Mouse (Mus musculus): ENCODE data around the gene Rnf126. TPM values are rescaled to one million over a fixed set of nuclear protein-coding genes. Genes with fewer than 3 reads are reported as not detected.

The Rnf126 gene
- polyA plus RNA-seq (2015; fragmentation: Nextera tagmentation; extraction: Ambion mirVana), result 88.5 and 102 TPM in 2 replicates

GRCm38 (mm10) chr10:79766508-79767325 is at the start of gene Rnf126:
Rnf126 (minus strand) TSS chr10:79766952.
- H3K9me3 ChIP-seq (replicated peaks), result no peaks in the 10 kb centered on the region

GRCm38 (mm10) chr10:79815671-79816494 is 49.1 kb upstream of the Rnf126 start:
- H3K4me3 ChIP-seq (replicated peaks), result no peak overlapping the region; the same call in 1 of the 2 replicates
- 74% methylated on average over 12 of the region's 12 CpGs for WGBS
- H3K4me2 ChIP-seq, result peak overlapping the region; percentile 40
- peaks cover 59% of the 10 kb centered on the region for H3K36me3 ChIP-seq
- peaks cover 47% of the 10 kb centered on the region for H3K4me1 ChIP-seq
- ATAC-seq (replicated peaks; ENCODE audit: low FRiP score), result peak; percentile 41
- peak overlapping the region; percentile 93 for H3K27ac ChIP-seq
- H3K27me3 ChIP-seq, result no peaks in the 10 kb centered on the region
- no peaks in the 10 kb centered on the region for H3K9me3 ChIP-seq (replicated peaks)
- no peak overlapping the region for H3K9ac ChIP-seq

More at GRCm38 (mm10) chr10:79766508-79767325, at the start of gene Rnf126:
- Histone ChIP-seq H3K36me3 (peaks cover 11% of the 10 kb centered on the region), H3K27ac (peak within 1 kb of the TSS; percentile 97), H3K4me3 (replicated peaks) (peak within 1 kb of the TSS; percentile 98), H3K9ac (peak within 1 kb of the TSS; percentile 96), H3K27me3 (no peaks in the 10 kb centered on the region), H3K4me1 (peaks cover 47% of the 10 kb centered on the region), H3K4me2 (peak within 1 kb of the TSS; percentile 91)
- WGBS, result 1% methylated on average over 101 of the region's 101 CpGs
- peak; percentile 92 for ATAC-seq (replicated peaks; ENCODE audit: low FRiP score)

- peaks cover 63% of the 10 kb centered on the region for H3K36me3 ChIP-seq
- peak overlapping the region; percentile 40 for H3K4me2 ChIP-seq
- no peaks in the 10 kb centered on the region for H3K9me3 ChIP-seq (replicated peaks)
- no peaks in the 10 kb centered on the region for H3K27me3 ChIP-seq
- WGBS, result 65% methylated on average over 5 of the region's 5 CpGs
- peak overlapping the region; percentile 93 for H3K27ac ChIP-seq
- ATAC-seq (replicated peaks; ENCODE audit: low FRiP score), result peak; percentile 73
- H3K4me1 ChIP-seq, result peaks cover 34% of the 10 kb centered on the region
- H3K4me3 ChIP-seq (replicated peaks), result no peak overlapping the region
- H3K9ac ChIP-seq, result no peak overlapping the region
Observed at GRCm38 (mm10) chr10:79814271-79814842, 47.6 kb upstream of the Rnf126 start.

DNA sequence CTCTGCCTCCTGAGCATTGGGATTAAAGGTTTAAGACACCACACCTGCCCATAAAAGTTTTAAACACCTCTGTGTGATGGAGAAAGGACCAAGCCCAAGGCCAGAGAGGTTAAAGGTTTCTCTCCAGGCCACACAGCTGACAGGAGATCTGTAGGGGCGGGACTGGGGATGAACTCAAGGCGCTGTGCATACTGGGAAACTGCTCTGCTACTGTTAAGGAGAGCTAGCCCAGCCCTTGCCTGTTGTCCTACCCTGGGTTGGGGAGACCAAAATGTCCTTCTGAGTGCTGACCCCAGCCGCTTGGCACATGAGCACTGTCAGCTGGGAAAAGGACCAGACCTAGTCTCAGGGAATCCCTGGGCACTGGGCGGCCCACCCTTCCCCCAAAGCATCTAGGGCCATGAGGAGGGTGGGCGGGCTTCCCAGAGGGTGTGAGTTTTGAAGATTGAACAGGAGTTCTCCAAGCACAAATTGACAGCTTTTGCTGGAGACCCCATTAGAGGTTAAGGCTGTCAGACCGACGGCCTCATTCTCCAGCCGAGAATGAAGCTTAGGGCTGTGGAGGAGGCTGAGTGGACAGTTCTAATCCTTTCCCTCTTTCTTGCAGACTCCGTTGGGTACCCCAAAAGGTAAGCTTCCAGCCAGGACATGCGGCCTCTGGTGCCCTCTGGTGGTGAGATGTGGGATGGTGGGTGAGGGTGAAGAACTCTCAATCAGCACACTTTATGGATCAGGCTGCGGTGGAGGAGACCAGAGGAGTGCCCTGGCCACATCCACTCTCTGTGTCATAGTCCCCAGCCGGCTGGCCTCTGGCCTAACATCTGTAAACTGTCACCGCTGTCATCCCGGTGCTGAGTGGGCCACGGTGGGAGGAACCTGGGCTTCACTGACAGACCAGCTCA is 45.2 kb upstream of the Rnf126 start:
- H3K9ac ChIP-seq, result no peak overlapping the region
- H3K27ac ChIP-seq, result no peak overlapping the region; the same call in 1 of the 2 replicates
- H3K36me3 ChIP-seq, result peaks cover 76% of the 10 kb centered on the region
- H3K27me3 ChIP-seq, result no peaks in the 10 kb centered on the region
- no peak overlapping the region for H3K4me3 ChIP-seq (replicated peaks)
- no peaks in the 10 kb centered on the region for H3K9me3 ChIP-seq (replicated peaks)
- H3K4me2 ChIP-seq, result no peak overlapping the region
- peaks cover 42% of the 10 kb centered on the region for H3K4me1 ChIP-seq
- 26% methylated on average over 15 of the region's 15 CpGs for WGBS
- peak; percentile 13 for ATAC-seq (replicated peaks; ENCODE audit: low FRiP score)

DNA sequence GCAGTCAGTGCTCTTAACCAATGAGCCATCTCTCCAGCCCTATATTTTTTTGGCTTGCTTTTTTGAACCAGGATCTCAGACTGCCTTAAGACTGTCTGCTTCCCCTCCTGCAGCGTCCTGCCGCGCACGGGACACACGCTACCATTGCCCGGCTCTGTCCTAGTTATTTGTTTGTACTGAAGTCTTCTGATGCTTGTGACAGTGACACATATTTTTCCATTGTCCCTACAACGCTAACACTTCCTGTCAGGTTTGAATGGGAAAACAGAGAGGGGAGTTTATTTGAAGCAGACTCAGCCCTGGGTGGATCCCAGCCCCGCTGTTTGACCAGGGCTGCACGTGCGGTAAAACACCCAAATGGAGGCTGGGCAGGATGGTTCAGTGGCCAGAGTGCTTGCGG is 42.0 kb upstream of the Rnf126 start:
- Histone ChIP-seq H3K4me3 (replicated peaks) (no peak overlapping the region), H3K9me3 (replicated peaks) (no peaks in the 10 kb centered on the region), H3K9ac (no peak overlapping the region), H3K36me3 (peaks cover 58% of the 10 kb centered on the region), H3K4me1 (peaks cover 53% of the 10 kb centered on the region), H3K27me3 (no peaks in the 10 kb centered on the region), H3K27ac (peak overlapping the region; percentile 80), H3K4me2 (no peak overlapping the region)
- no peak for ATAC-seq (replicated peaks; ENCODE audit: low FRiP score)
- WGBS, result 85% methylated on average over 11 of the region's 11 CpGs

DNA sequence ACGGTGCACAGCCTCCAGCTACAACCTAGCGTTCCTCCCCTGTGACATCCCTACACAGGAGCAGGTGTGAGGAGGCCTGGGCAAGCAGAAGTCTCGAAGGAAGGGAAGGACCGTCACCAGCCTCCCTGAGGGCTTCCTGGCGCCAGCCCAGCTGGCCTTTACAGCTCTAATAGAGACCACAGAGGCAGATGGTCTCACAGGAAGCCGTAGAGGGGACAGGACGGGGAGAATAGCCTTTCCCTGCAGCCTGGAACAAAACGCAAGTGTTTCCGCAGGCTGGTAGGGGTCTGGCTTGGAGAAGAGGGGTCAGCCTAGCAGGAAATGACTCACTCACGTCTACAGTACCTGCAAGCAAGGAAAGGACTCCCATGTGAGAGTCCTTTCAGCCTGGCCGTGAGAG is 41.1 kb upstream of the Rnf126 start:
- Histone ChIP-seq H3K4me1 (peaks cover 62% of the 10 kb centered on the region), H3K27me3 (no peaks in the 10 kb centered on the region), H3K27ac (peak overlapping the region; percentile 80), H3K4me3 (replicated peaks) (no peak overlapping the region), H3K36me3 (peaks cover 55% of the 10 kb centered on the region), H3K9me3 (replicated peaks) (no peaks in the 10 kb centered on the region), H3K4me2 (no peak overlapping the region), H3K9ac (no peak overlapping the region)
- WGBS, result 47% methylated on average over 11 of the region's 11 CpGs
- no peak for ATAC-seq (replicated peaks; ENCODE audit: low FRiP score)

DNA sequence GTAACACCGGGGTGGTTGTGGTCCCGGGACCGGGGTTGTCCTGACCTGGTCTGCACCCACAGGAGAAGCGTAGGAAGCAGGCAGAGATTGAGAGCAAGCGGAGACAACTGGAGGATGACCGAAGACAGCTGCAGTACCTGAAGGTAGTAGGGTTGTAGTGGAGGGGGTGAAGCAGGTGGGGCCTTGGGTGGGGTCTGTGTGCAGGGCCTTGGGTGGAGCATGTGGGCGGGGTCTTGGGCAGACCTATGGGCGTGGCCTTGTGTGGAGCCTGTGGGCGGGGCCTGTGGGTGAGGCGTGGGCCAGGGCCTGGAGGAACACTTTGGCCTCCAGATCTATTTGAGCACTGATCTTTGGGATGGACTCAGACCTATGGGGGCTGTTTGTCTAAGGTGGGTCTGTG is 40.2 kb upstream of the Rnf126 start:
- H3K4me3 ChIP-seq (replicated peaks), result no peak overlapping the region
- peak overlapping the region; percentile 80 for H3K27ac ChIP-seq
- no peaks in the 10 kb centered on the region for H3K27me3 ChIP-seq
- H3K36me3 ChIP-seq, result peaks cover 49% of the 10 kb centered on the region
- 74% methylated on average over 10 of the region's 10 CpGs for WGBS
- H3K9ac ChIP-seq, result no peak overlapping the region
- H3K9me3 ChIP-seq (replicated peaks), result no peaks in the 10 kb centered on the region
- ATAC-seq (replicated peaks; ENCODE audit: low FRiP score), result no peak
- peaks cover 64% of the 10 kb centered on the region for H3K4me1 ChIP-seq
- H3K4me2 ChIP-seq, result no peak overlapping the region

DNA sequence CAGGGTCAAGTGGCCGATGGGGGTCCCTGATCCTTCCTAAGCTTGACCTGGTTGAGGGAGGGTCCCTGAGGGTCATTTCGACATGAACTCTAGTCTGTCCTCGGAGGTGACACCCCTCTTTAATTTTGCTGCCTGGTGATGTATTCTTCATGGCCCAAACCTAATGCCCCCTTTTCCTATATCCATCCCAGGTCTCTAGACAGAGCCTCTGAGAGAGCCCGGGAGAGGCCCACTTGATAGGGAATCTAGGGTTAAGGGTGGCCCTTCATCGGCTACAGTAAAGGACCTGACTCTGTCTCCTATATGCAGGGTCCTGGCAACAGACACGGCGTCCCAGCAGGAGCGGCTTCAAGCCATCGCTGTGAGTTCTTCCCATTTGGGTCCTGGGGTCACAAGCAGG is 39.6 kb upstream of the Rnf126 start:
- H3K36me3 ChIP-seq, result peaks cover 43% of the 10 kb centered on the region
- H3K4me3 ChIP-seq (replicated peaks), result no peak overlapping the region
- no peak overlapping the region for H3K9ac ChIP-seq
- no peak overlapping the region for H3K4me2 ChIP-seq
- H3K27me3 ChIP-seq, result no peaks in the 10 kb centered on the region
- ATAC-seq (replicated peaks; ENCODE audit: low FRiP score), result no peak
- H3K4me1 ChIP-seq, result peaks cover 68% of the 10 kb centered on the region
- H3K27ac ChIP-seq, result peak overlapping the region; percentile 89; the same call in 1 of the 2 replicates
- H3K9me3 ChIP-seq (replicated peaks), result no peaks in the 10 kb centered on the region
- WGBS, result 72% methylated on average over 9 of the region's 9 CpGs

- H3K4me2 ChIP-seq, result peak overlapping the region; percentile 7; the same call in 1 of the 2 replicates
- peak overlapping the region; percentile 89 for H3K27ac ChIP-seq
- H3K4me1 ChIP-seq, result peaks cover 75% of the 10 kb centered on the region
- ATAC-seq (replicated peaks; ENCODE audit: low FRiP score), result peak; percentile 30
- H3K27me3 ChIP-seq, result no peaks in the 10 kb centered on the region
- peaks cover 40% of the 10 kb centered on the region for H3K36me3 ChIP-seq
- H3K9ac ChIP-seq, result no peak overlapping the region
- 20% methylated on average over 11 of the region's 11 CpGs for WGBS
- H3K4me3 ChIP-seq (replicated peaks), result no peak overlapping the region
- no peaks in the 10 kb centered on the region for H3K9me3 ChIP-seq (replicated peaks)
Observed at GRCm38 (mm10) chr10:79805636-79806035, 38.9 kb upstream of the Rnf126 start.

DNA sequence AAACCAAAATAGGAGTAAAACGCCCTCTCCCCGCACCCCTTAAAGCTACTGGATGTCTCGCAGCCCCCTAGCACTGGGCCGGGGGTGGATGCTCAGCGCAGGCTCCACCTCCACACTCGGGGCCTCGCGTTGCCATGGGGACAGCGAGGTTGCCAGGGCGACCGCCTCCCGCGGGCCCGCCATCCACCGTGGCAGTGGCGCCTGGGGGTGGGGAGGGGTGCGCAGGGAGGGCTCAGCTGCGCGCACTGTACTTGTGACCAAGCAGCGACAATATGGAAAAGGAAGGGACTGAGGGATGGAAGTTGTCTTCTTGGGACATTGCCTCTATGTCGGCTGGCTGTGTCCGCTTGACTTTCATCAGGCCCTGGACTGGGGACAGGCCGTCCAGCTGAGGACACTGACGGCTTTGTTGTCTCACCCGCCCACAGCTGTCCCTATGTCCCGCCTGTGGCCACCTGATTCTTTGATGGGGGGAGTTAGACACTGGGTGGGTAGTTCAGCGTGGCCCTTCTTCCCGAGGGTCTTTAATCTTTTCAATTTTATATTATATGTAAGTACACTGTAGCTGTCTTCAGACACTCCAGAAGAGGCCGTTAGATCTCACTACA is 37.1 kb upstream of the Rnf126 start:
- 9% methylated on average over 29 of the region's 29 CpGs for WGBS

More for the DNA sequence above, 37.1 kb upstream of the Rnf126 start:
- Histone ChIP-seq H3K36me3 (peaks cover 22% of the 10 kb centered on the region), H3K4me3 (replicated peaks) (peak overlapping the region; percentile 9), H3K4me1 (peaks cover 86% of the 10 kb centered on the region), H3K9me3 (replicated peaks) (no peaks in the 10 kb centered on the region), H3K27ac (peak overlapping the region; percentile 89), H3K4me2 (peak overlapping the region; percentile 46), H3K27me3 (no peaks in the 10 kb centered on the region), H3K9ac (0 out of 2 replicates have a peak overlapping the region, but pooled peaks have one; percentile 2)
- ATAC-seq (replicated peaks; ENCODE audit: low FRiP score), result peak; percentile 57

All from kidney, embryonic 15.5 days (tissue).